28 mouse cellular contexts compared by ENCODE assay signal in genomic region chr19:60526876-60527275, GRCm38 (mm10). TPM values are rescaled to one million over a fixed set of nuclear protein-coding genes. Genes with fewer than 3 reads are reported as not detected.
DNase-seq lines count a peak whose midpoint lies in the region; ATAC-seq and TF ChIP-seq lines count a peak whose summit lies in the region.
"Had no signal": no experiment of that assay in that cellular context is flagged by ENCODE, and none has a peak within 500 bp of the region (broad histone marks: within the 10 kb centered on the region; RNA-seq: fewer than 3 reads in every experiment).

No protein-coding gene starts in this region.

- H3K27me3 ChIP-seq in lung, postnatal 0 days (replicated peaks; ENCODE audit: insufficient read depth, low read length) = no peaks in the 10 kb centered on the region
- H3K27me3 ChIP-seq: CH12.LX; embryonic facial prominence, embryonic 12.5 days; forebrain, embryonic 12.5 days had no signal

- no peak overlapping the region for H3K9ac ChIP-seq in lung, postnatal 0 days (replicated peaks; ENCODE audit: low read depth)
- H3K9ac ChIP-seq: embryonic facial prominence, embryonic 12.5 days; forebrain, embryonic 12.5 days had no signal

- H3K9me3 ChIP-seq in lung, postnatal 0 days (ENCODE audit: low read length) = no peaks in the 10 kb centered on the region
- H3K9me3 ChIP-seq: embryonic facial prominence, embryonic 10.5 days; embryonic facial prominence, embryonic 12.5 days; forebrain, embryonic 10.5 days; forebrain, embryonic 12.5 days; G1E had no signal

- no peaks in the 10 kb centered on the region; the same call in 1 of the 2 replicates for H3K36me3 ChIP-seq in lung, postnatal 0 days (ENCODE audit: insufficient read depth, low read length)

- no peaks in the 10 kb centered on the region for H3K4me1 ChIP-seq in lung, postnatal 0 days (ENCODE audit: insufficient read depth, low read depth, low read length)
- H3K4me1 ChIP-seq: embryonic facial prominence, embryonic 10.5 days; embryonic facial prominence, embryonic 12.5 days; forebrain, embryonic 10.5 days; forebrain, embryonic 12.5 days had no signal

- TF ChIP-seq CTCF in lung, postnatal 0 days (IDR thresholded peaks at IDR 0.05) = no peak

- WGBS in lung, postnatal 0 days = 73% methylated on average over 4 of the region's 4 CpGs

- no peak overlapping the region for H3K4me2 ChIP-seq in lung, postnatal 0 days (replicated peaks; ENCODE audit: low read depth, low read length)
- H3K4me2 ChIP-seq: embryonic facial prominence, embryonic 12.5 days; forebrain, embryonic 12.5 days had no signal

- TF ChIP-seq EP300 in lung, postnatal 0 days (IDR thresholded peaks at IDR 0.05) = no peak

- peak; percentile 24 for DNase-seq in lung, postnatal 0 days (ENCODE audit: low spot score)
- DNase-seq in lung, postnatal 4 days = no peak
- peak; percentile 18 for DNase-seq in lung, postnatal 36 days
- DNase-seq in lung, postnatal 10 days = no peak
- DNase-seq in NIH3T3 (ENCODE audit: low read depth) = peak; percentile 66
- DNase-seq in fibroblast of lung, adult 2 months (ENCODE audit: low read depth) = peak; percentile 18
- DNase-seq in yolk sac, embryonic 10.5 days (ENCODE audit: low spot score) = no peak
- DNase-seq: adrenal gland, adult 8-10 months; adrenal gland, postnatal 14 days; adrenal gland, postnatal 36 days; B cell, adult 2 months; cerebellum, adult 11 months; cerebellum, adult 18-20 months; cerebellum, adult 8-10 months; cerebellum, postnatal 10 days; cerebellum, postnatal 25 days had no signal

- no peak for ATAC-seq in lung, postnatal 0 days
- no peak for ATAC-seq in activated CD4-positive, CD25-positive, alpha-beta regulatory T cell, adult 4 months
- ATAC-seq: CD4-positive, CD25-positive, alpha-beta regulatory T cell, adult 4 months; forebrain, embryonic 14.5 days; forebrain, embryonic 16.5 days had no signal

- no peak overlapping the region for H3K4me3 ChIP-seq in lung, postnatal 0 days (ENCODE audit: low read depth, low read length)
- H3K4me3 ChIP-seq: embryonic facial prominence, embryonic 10.5 days; embryonic facial prominence, embryonic 12.5 days; forebrain, embryonic 10.5 days; forebrain, embryonic 12.5 days had no signal

- no peak overlapping the region for H3K27ac ChIP-seq in lung, postnatal 0 days (ENCODE audit: low read length)
- H3K27ac ChIP-seq: embryonic facial prominence, embryonic 10.5 days; embryonic facial prominence, embryonic 12.5 days; forebrain, embryonic 10.5 days; forebrain, embryonic 12.5 days had no signal

RNA-seq across cellular contexts. Expression of gene Cacul1, which starts 53.9 kb away (rescaled TPM):
- 12.0 and 12.5 TPM in 2 replicates for polyA plus RNA-seq in lung, postnatal 0 days (2015; fragmentation: Nextera tagmentation; extraction: Ambion mirVana)
- 10 to 100 TPM; 18.9 to 23.5 TPM for polyA plus RNA-seq in activated CD4-positive, CD25-positive, alpha-beta regulatory T cell, adult 4 months (2017; shearing (Covaris generic))

RNA-seq across cellular contexts. Expression of gene Prlhr, which starts 58.8 kb away (rescaled TPM):
- polyA plus RNA-seq in lung, postnatal 0 days (2015; fragmentation: Nextera tagmentation; extraction: Ambion mirVana) = not detected in 2 replicates
- polyA plus RNA-seq in activated CD4-positive, CD25-positive, alpha-beta regulatory T cell, adult 4 months (2017; shearing (Covaris generic)) = not detected
- polyA plus RNA-seq: CD4-positive, CD25-positive, alpha-beta regulatory T cell, adult 4 months; cortical plate, adult 2 months; embryonic facial prominence, embryonic 10.5 days; embryonic facial prominence, embryonic 12.5 days; embryonic facial prominence, embryonic 14.5 days; forebrain, embryonic 10.5 days; forebrain, embryonic 12.5 days; G1E had no signal

Comparison
In these comparisons a context has a peak if more than half of its experiments do, and no peak if none do; other contexts are left out.
1. DNase-seq: peak in lung, postnatal 0 days (single experiment), lung, postnatal 36 days (single experiment), NIH3T3 (single experiment) and fibroblast of lung, adult 2 months (single experiment); none in lung, postnatal 4 days (0 of 2), lung, postnatal 10 days (single experiment) and yolk sac, embryonic 10.5 days (single experiment).